Mouse (Mus musculus) left cerebral cortex, adult 2 months (tissue): ENCODE measurements around the gene Sirt7. TPM values are rescaled to one million over a fixed set of nuclear protein-coding genes. Genes with fewer than 3 reads are reported as not detected.

Experiments
- DNase-seq, 2 experiments: peaks; one replicate each; pipeline ENCODE4 v3.0.0; 2021 to 2022; ENCODE audit warnings: low spot score in 2 of 2, mixed read lengths in 1 of 2; ENCODE audit errors: extremely low spot score in 1 of 2
- H3K27ac ChIP-seq: fragments of 200-600 bp; 2 replicates; pipeline ENCODE4 v1.8.1; 2022
- H3K4me3 ChIP-seq: fragments of 200-600 bp; 2 replicates; pipeline ENCODE4 v1.8.1; 2022
- CTCF ChIP-seq: fragments of 200-600 bp; IDR thresholded peaks from 2 replicates; pipeline ENCODE4 v1.8.1; 2022; ENCODE audit warnings: antibody characterized with exemption, mild to moderate bottlenecking, moderate library complexity
- intact Hi-C: fragments of 180-260 bp; cut with DNase I; formaldehyde crosslinking; loops from one replicate; pipeline ENCODE4 v1.15.1; 2025
- total RNA-seq, 2 experiments: library from RNA; stranded (reverse); gene quantifications; 2 replicates each; pipeline ENCODE4 v1.2.3; 2021

The Sirt7 gene
- total RNA-seq, 2 experiments from 2014 or later: 43.2 to 45.3 TPM

- intact Hi-C loops: no loop called here
- peak within 1 kb of the TSS; percentile 96 for H3K4me3 ChIP-seq
- peak within 1 kb of the TSS; percentile 93 for H3K27ac ChIP-seq
- peak; percentile 93 to 94 for DNase-seq
- no peak for TF ChIP-seq CTCF
Measured at GRCm38 (mm10) chr11:120633520-120634343, 8.7 kb upstream of the Sirt7 start, which contains the start of gene Mafg. Gene Mafg (minus strand): TSS chr11:120633600.

GRCm38 (mm10) chr11:120632559-120633519 is 7.8 kb upstream of the Sirt7 start:
- Histone ChIP-seq H3K27ac (peak overlapping the region; percentile 93), H3K4me3 (peak overlapping the region; percentile 96)
- intact Hi-C loops: no loop called here
- DNase-seq: peak; percentile 54 to 60
- no peak; the same call in 1 of the 2 replicates for TF ChIP-seq CTCF

- peak overlapping the region; percentile 93; the same call in 1 of the 2 replicates for H3K27ac ChIP-seq
Measured at GRCm38 (mm10) chr11:120631726-120632448, 6.8 kb upstream of the Sirt7 start.

GRCm38 (mm10) chr11:120630881-120631725 is 6.1 kb upstream of the Sirt7 start:
- intact Hi-C loops: no loop called here
- Histone ChIP-seq H3K4me3 (0 out of 2 replicates have a peak overlapping the region, but pooled peaks have one; percentile 14), H3K27ac (peak overlapping the region; percentile 69)
- no peak for TF ChIP-seq CTCF
- no peak for DNase-seq

More at GRCm38 (mm10) chr11:120631726-120632448, 6.8 kb upstream of the Sirt7 start:
- no peak for DNase-seq
- intact Hi-C loops: no loop called here
- no peak for TF ChIP-seq CTCF
- H3K4me3 ChIP-seq: peak overlapping the region; percentile 96

GRCm38 (mm10) chr11:120630401-120630871 is 5.4 kb upstream of the Sirt7 start:
- DNase-seq: no peak
- no peak for TF ChIP-seq CTCF
- Histone ChIP-seq H3K4me3 (peak overlapping the region; percentile 14; the same call in 1 of the 2 replicates), H3K27ac (peak overlapping the region; percentile 69)
- intact Hi-C loops: no loop called here

GRCm38 (mm10) chr11:120629911-120630310 is 4.9 kb upstream of the Sirt7 start:
- peak overlapping the region; percentile 69 for H3K27ac ChIP-seq
- TF ChIP-seq CTCF: no peak
- intact Hi-C loops: no loop called here
- no peak for DNase-seq
- peak overlapping the region; percentile 14; the same call in 1 of the 2 replicates for H3K4me3 ChIP-seq

- Histone ChIP-seq H3K27ac (peak overlapping the region; percentile 69), H3K4me3 (peak overlapping the region; percentile 14; the same call in 1 of the 2 replicates)
- DNase-seq: no peak
- intact Hi-C loops: no loop called here
- TF ChIP-seq CTCF: no peak
Measured at GRCm38 (mm10) chr11:120629341-120629730, 4.3 kb upstream of the Sirt7 start.

GRCm38 (mm10) chr11:120628601-120629340 is 3.7 kb upstream of the Sirt7 start:
- intact Hi-C loops: no loop called here
- Histone ChIP-seq H3K27ac (no peak overlapping the region), H3K4me3 (no peak overlapping the region)
- no peak for DNase-seq
- no peak for TF ChIP-seq CTCF

- Histone ChIP-seq H3K27ac (no peak overlapping the region), H3K4me3 (no peak overlapping the region)
- intact Hi-C loops: no loop called here
- no peak for TF ChIP-seq CTCF
- DNase-seq: no peak
Measured at GRCm38 (mm10) chr11:120627468-120628300, 2.6 kb upstream of the Sirt7 start.
